Mouse (Mus musculus) cerebellum, adult 9-11 months (tissue): ENCODE results near the gene Ndufaf1.

Experiments used
- DNase-seq: peaks from one replicate; pipeline ENCODE4 v3.0.0; 2022

The Ndufaf1 gene

DNA sequence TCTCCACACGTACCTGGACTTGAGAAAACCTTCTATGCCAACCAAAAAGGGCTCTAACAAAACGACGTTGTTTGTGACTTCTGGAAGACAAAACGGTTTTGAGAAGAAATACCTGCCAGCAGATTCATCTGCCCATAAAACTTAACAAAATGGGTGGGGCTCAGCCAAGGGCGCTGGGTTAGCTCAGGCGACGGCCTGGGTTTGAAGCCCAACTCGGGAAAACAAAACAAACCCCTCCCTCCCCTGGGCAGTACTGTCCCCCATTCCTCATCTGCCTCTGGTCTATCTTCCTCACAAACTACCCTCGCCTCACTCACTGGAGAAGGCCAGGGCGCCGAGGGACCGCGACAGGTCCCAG, 44.8 kb downstream of the Ndufaf1 start:
- DNase-seq, result no peak

GRCm38 (mm10) chr2:119607023-119607422, 55.6 kb downstream of the Ndufaf1 start:
- no peak for DNase-seq
